Mouse (Mus musculus) cerebral cortex, adult 2 months (tissue): ENCODE measurements around the gene Msantd3.

Source experiments
- WGBS: fragments of 180-500 bp; shearing (Covaris S2); methylation state at CpG from one replicate; pipeline ENCODE4 v1.1.7; 2018; 5-methylcytosine and 5-hydroxymethylcytosine counted together

Gene Msantd3

GRCm38 (mm10) chr4:48539841-48540575 lies at the start of gene Msantd3:
Gene Msantd3, plus strand, starts transcription at chr4:48539935.
- 6% methylated on average over 85 of the region's 86 CpGs for WGBS

- 20% methylated on average over 14 of the region's 14 CpGs for WGBS
Measured at GRCm38 (mm10) chr4:48491290-48491743, 48.4 kb upstream of the Msantd3 start.

GRCm38 (mm10) chr4:48492510-48492909 lies 47.2 kb upstream of the Msantd3 start:
- 73% methylated on average over 2 of the region's 2 CpGs for WGBS

- WGBS = 78% methylated on average over 2 of the region's 2 CpGs
Measured at GRCm38 (mm10) chr4:48510861-48511260, 28.9 kb upstream of the Msantd3 start.

- WGBS = 97% methylated on average over 1 of the region's 1 CpGs
Measured at GRCm38 (mm10) chr4:48529559-48529958, 10.2 kb upstream of the Msantd3 start.

GRCm38 (mm10) chr4:48531804-48532601 lies 7.7 kb upstream of the Msantd3 start:
- 59% methylated on average over 11 of the region's 11 CpGs for WGBS

GRCm38 (mm10) chr4:48536275-48536674 lies 3.5 kb upstream of the Msantd3 start:
- 91% methylated on average over 5 of the region's 5 CpGs for WGBS

- WGBS = 77% methylated on average over 5 of the region's 5 CpGs
Measured at GRCm38 (mm10) chr4:48537024-48537423, 2.7 kb upstream of the Msantd3 start.

GRCm38 (mm10) chr4:48538581-48538980 lies 1.2 kb upstream of the Msantd3 start:
- 92% methylated on average over 2 of the region's 2 CpGs for WGBS

- WGBS = 2% methylated on average over 50 of the region's 50 CpGs
Measured at GRCm38 (mm10) chr4:48540576-48541111, 909 bp downstream of the Msantd3 start.

- 30% methylated on average over 15 of the region's 15 CpGs for WGBS
Measured at GRCm38 (mm10) chr4:48541526-48542250, 2.0 kb downstream of the Msantd3 start.

GRCm38 (mm10) chr4:48542351-48542750 lies 2.6 kb downstream of the Msantd3 start:
- 29% methylated on average over 5 of the region's 5 CpGs for WGBS

- WGBS = 77% methylated on average over 6 of the region's 6 CpGs
Measured at GRCm38 (mm10) chr4:48543071-48543865, 3.5 kb downstream of the Msantd3 start.

- 86% methylated on average over 8 of the region's 8 CpGs for WGBS
Measured at GRCm38 (mm10) chr4:48544141-48544540, 4.4 kb downstream of the Msantd3 start.

GRCm38 (mm10) chr4:48545966-48546365 lies 6.2 kb downstream of the Msantd3 start:
- WGBS = 71% methylated on average over 12 of the region's 12 CpGs

GRCm38 (mm10) chr4:48546568-48547496 lies 7.1 kb downstream of the Msantd3 start:
- 69% methylated on average over 9 of the region's 9 CpGs for WGBS

GRCm38 (mm10) chr4:48548393-48549045 lies 8.8 kb downstream of the Msantd3 start:
- WGBS = 65% methylated on average over 6 of the region's 6 CpGs

GRCm38 (mm10) chr4:48549661-48550060 lies 9.9 kb downstream of the Msantd3 start:
- 71% methylated on average over 5 of the region's 5 CpGs for WGBS

- WGBS = 85% methylated on average over 27 of the region's 27 CpGs
Measured at GRCm38 (mm10) chr4:48552486-48553064, 12.8 kb downstream of the Msantd3 start.
